Mouse (Mus musculus) olfactory bulb, adult 2 months (tissue): Measurements from ENCODE around the gene I0C0044D17Rik.

Source experiments
- CTCF ChIP-seq: fragments of 200-500 bp; IDR thresholded peaks from 2 replicates; pipeline ENCODE4 v1.5.1; 2012; ENCODE audit warnings: low read depth, mild to moderate bottlenecking, low read length, moderate library complexity; ENCODE audit not compliant: insufficient read depth
- POLR2A ChIP-seq: fragments of 200-500 bp; IDR thresholded peaks from 2 replicates; pipeline ENCODE4 v1.6.1; 2012; ENCODE audit warnings: mild to moderate bottlenecking, low read depth, low read length, moderate library complexity; ENCODE audit not compliant: insufficient read depth

DNA sequence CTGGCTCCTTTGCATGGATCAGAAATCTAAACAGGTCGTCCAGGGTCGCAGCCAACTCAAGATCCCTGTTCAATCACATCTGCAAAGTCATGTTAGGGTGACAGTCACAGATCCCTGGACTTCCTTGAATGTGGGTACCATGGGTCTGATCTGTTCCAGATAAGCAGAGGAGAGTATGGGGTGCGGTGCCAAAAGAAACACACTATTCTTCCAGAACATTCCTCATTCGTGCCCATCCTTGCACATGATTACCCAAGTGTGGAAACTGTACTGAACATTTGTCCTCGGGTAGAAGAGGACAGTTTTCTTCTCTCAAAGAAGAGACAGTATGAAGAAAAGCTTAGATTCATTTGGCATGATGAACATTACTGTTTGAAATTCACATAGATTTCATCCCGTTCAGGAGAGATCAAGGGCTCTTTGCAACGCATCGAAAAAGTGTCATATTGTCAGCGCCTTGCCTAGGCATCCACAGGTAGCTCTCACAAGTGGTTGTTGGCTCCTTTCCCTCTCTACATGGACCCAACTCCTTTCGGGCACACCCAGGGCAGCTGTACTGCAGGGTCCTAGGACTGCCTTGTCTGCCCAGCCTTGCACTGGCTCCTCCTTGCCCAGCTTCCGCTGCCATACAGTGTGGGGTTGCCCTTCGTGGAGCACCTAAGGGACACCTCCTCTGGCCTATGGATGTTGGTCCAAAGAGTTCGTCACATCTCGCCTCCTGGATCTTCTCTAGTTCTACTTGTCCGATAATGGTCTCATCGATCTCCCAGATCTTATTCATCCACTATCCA, 14.3 kb upstream of the I0C0044D17Rik start:
- TF ChIP-seq POLR2A (no peak), CTCF (no peak)
